Mouse (Mus musculus): ENCODE data around the gene Itgb1bp2. TPM values are rescaled to one million over a fixed set of nuclear protein-coding genes. Genes with fewer than 3 reads are reported as not detected.

Itgb1bp2 gene
- total RNA-seq (2021): 100 to 1,000 TPM; 154 to 155 TPM
- long read RNA-seq, experiment 1, transcript Itgb1bp2-201 (11 exons, 1,314 nt): major isoform, 32 of 50 reads
- long read RNA-seq, experiment 1, partial matches to known transcripts: 2 of 50 reads
- long read RNA-seq, experiment 1, other reads (novel, unspliced or antisense): 16 of 50 reads
- long read RNA-seq, experiment 2, transcript Itgb1bp2-201 (11 exons, 1,314 nt): major isoform, 24 of 36 reads
- long read RNA-seq, experiment 2, partial matches to known transcripts: 9 of 36 reads
- long read RNA-seq, experiment 2, other reads (novel, unspliced or antisense): 3 of 36 reads

DNA sequence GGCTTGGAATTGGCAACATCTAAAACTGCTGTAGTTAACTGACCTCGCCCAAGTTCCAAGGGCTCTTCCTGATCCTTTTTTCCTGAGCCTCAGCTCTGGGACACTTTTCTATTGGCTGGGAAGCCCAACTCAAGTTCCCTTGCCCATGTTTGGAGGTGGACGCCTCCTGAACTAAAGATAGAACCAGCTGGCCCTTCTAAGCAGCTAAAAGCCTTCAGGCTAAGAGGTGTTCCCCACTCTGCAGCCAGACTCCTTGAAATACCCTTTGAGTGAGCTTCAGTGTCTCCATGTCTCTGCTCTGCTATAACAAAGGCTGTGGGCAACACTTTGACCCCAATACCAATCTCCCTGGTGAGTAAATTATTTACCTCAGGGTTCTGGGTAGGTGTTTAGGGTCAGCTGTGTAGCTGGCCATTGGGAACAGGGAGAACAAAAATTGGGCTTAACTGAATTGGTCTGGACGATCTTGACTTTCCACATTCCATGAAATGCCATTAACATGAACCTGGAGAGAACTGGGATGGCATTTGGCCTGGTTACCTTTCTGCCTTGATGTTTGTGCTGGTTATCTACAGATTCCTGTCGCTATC is at the start of gene Itgb1bp2:
Gene Itgb1bp2, plus strand, starts transcription at position 203 of the 590 bp plus-strand sequence.
- peak; percentile 33 for DNase-seq (ENCODE audit: low spot score)

DNA sequence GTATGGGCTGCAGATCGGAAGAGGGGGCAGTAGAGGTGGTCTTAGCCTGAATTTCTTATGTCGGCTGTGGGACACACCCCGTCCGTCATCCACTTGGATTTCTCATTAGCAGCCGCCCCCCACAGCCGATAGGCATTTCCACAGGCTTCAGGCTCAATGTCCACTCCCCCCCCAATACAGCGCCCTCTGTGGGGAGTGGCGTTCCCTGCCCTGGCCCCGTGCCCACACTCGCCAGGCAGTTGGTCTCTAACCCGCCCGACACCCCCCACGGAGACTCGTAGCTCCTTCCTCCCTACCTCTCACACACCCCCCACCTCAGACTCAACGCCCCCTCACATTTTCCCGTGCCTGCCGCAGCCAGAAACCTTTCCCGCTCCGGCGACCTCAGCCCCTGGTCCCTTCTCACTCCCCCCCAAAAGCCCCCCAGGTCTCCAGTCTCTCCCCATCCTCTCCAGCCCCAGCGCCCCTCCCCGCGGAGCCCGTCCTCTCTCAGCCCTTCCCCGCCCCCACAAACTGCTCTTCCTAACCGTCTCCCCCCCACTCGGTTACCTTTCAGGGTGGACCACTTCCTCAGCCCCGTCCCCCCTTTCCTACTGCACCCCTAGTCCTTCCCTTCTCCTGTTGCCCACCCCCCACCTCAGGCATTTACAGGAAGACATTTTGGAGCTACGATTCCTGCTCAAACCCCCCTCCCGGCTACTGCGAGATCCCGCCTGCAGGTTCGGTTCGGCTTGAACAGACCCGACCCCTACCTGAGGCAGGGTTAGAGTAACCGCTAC is 29.8 kb upstream of the Itgb1bp2 start:
- DNase-seq (ENCODE audit: low spot score): peak; percentile 39

DNA sequence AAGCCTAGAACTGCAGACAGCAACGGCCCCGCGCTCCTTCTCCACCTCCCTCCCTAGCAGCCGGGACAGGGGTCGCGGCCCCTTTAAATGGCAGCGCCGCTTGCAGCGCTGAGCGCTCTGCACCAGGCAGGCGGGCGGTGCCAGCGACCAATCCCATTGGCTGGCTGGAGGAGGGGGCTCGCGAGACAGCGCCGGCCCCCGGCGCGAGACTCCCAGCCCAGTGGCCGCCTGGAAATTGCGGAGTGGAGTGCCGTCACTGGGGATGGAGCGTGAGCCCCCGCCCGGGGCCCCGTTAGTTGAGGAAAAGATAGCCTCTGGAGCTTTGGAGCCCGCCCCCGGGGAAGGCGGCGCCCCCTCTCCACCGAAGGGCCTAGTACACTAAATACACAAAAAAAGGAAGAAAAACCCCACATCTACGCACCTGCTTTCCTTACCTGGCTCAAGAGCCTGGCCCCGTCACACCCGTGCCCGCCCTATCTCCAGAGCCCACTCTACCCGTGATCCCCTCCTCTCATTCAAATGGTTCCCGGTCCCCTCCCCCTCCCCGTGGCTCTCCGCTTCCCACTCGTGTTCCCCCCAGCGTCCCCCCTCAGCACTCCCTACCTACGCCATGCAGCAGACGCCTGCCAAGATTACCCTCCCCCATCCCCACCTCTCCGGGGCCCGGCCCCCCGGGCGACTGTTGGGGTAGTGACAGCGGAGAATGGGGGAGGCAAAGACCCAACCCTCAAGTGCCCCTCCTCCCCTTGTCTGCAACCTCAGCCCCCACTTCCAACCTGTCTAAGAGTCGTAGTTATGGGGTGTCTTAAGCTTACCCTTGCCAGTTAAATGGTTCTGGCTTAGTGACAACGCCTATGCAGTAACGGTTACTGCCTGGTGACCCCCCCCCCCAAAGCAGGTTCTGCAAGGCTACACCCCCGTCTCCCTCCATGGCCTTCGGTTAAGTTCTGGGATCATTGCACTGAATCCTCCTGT is 28.9 kb upstream of the Itgb1bp2 start:
- DNase-seq (ENCODE audit: low spot score): peak; percentile 76

DNA sequence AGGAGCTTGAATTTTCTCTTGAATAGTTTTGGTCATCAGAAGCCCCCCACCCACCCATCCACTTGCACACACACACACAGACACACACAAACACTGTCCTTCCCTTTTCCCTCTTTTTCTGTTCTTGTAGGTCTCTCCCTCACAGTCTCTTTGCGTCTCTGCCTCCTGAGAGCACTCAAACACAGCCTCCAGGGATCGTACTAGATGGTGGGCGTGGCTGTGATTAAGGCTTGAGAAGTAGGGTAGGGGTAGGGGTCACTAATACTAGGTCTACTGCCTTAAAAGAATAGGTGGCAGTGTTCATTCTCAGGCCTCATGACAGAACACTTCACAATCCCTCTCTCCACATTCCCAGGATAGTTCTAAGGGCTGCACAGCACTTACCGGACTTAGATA is 28.2 kb upstream of the Itgb1bp2 start, which contains the start of gene Zmym3:
Gene Zmym3, minus strand, starts transcription at position 150 of the 396 bp plus-strand sequence.
- no peak for DNase-seq (ENCODE audit: low spot score)

DNA sequence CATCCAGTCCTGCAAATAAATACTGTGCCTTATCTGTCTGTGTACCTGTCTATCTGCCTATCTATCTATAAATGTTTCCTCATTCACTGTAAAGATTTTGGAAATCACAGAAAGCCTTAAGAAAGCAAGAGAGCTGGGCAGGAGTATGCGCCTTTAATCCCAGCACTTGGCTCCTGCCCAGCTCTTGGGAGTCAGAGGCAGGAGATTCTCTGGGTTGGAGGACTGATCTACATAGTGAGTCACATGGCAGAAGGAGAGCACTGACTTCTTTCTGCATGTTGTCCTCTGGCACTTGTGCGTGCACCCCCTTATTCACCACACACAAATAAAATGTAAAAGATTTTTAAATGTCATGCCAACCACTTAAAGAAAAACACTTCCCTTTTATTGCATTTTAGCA is 25.4 kb upstream of the Itgb1bp2 start:
- DNase-seq (ENCODE audit: low spot score): no peak

DNA sequence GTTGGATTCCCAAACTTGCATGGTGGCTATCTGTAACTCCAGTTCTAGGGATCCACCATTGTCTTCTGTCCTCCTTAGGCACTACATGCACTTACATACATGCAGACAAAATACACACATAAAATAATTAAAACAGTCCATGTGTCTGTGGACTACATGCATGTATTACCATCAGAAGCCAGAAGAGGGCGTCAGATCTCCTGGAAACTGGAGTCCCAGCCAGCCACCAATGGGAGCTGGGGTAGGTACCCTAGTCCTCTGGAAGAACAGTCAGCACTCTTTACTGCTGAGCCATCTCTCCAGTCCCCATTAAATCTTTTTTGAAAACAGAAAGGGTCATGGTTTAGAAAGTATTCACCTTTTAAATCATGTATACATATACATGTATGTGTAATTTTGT is 21.1 kb upstream of the Itgb1bp2 start:
- peak; percentile 28 for DNase-seq (ENCODE audit: low spot score)

DNA sequence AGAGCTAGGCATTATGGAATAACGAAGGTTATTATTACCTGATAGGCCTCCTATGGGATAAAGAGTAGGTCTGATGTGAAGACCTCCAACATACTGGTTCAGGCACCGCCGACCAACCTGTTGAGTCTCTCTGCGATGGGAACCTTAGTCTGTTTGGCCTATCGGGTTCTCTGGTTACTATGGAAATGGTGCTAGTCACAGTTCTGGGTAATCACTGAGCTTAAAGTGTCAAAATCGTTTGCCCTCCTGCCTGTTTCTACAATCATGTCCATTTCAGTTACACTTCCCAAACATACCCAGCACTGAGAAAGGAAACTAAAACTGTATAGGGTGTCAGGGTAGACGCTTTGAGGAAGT is 20.1 kb upstream of the Itgb1bp2 start:
- DNase-seq (ENCODE audit: low spot score): no peak

DNA sequence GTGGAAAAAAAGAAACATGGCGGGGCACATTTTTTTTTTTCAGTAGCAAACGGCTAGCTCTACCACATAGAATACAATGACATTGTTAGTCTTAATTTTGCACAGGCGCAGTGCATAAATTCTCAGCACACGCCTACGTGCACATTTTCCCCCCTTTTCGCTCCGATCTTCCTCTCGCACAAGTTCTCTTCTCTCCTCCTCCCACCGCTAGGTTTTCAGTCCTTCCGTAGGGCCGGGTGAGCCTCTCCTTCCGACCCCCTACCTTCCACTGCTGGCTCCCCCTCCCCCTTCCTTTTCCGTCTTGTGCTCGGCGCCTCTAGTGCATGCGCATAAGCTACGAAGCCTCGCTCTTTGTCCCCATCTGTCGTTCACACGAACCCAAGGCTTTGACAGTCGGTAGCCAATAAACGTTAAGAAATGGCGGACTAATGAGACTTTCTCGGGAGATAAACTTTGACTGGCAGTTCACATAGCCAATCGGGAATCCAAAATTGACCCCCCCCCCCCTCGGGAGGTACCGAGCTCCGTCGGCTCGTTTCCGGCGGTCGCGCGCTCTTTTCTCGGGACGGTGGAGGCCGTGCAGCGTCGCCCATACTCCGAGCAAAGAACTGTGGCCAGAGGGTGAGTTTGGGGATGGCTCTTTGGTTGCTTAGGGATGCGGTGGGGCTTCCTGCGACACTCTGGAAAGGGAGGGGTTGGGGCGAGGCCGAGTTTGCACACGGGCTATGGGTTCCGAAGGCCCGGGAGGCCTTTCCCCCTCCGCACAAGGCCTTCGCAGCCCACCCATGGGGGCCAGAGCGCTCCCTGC is 19.5 kb upstream of the Itgb1bp2 start, which contains the start of gene Nono:
Gene Nono, plus strand, starts transcription at position 177 of the 808 bp plus-strand sequence.
- DNase-seq (ENCODE audit: low spot score): peak; percentile 82

DNA sequence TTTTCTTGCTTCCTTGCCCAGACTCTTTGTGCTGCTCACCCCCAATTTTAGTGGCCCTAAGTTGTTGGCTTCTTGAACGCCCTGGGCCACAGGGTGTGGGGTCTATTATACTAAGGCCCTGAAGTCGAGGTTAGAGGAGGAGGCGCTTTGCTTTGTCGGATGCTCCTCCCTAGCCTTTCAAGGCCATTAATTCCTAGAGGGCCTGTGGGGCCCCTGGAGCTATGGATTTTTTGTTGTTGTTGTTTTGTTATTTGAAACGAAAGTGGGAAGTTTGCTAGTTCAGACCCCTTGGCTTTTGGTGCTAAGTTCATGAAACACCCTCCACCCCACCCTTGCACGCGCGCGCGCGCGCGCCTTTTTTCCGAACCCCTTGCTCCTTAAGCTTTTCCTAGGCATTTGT is 18.9 kb upstream of the Itgb1bp2 start:
- DNase-seq (ENCODE audit: low spot score): no peak

DNA sequence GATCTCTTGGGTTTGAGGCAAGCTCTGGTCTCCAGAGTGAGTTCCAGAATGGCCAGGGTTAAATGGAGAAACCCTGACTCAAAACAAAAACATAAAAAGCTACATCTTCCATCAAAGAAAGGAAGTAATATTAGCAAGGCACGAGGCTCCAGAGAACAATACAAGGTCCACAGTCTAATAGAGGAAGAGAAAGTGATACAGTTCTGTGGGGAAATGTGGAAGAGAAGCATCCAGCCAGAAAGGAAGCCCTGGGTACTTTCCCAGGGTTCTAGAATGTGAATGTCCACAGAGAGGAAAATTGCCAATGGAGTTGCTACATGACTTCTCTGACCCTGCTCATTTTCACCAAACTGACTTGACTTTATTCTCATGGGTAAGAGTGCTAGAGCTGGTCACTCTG is 2.3 kb downstream of the Itgb1bp2 start:
- DNase-seq (ENCODE audit: low spot score): no peak

DNA sequence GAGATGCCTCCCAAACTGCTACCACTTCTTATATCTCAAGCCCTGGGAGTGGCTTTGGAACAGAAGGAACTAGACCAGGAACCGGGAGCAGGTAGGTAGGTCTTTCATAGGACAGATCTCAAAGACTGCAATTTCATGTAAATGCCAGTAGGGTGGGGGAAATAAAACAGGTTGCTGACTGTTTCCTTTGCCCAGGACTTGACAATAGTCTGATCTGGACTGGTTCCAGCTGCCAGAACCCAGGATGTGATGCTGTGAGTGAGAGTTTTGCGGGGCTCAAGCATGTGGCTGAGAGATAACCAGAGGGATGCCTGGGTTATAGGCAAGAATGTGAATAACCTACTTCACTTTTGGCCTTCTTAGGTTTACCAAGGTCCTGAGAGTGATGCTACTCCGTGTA is 2.7 kb downstream of the Itgb1bp2 start:
- DNase-seq (ENCODE audit: low spot score): no peak

DNA sequence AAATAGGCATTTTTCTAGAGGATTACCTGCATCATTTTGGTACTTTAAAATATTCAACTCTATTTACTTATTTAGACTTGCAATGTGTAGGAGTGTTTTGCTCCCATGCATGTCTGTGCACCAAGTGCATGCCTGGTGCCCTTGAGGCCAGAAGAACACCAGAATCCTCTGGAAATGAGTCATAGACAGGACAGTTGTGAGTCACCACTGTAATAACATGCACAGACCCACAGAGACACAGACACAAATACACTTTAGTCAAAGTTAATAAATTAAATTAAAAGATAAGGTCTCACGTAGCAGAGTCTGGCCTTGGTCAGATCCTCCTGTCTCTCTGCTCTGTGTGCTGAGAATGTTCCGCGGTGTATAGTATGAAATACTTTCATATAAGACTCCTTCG is 23.3 kb downstream of the Itgb1bp2 start:
- DNase-seq (ENCODE audit: low spot score): no peak

DNA sequence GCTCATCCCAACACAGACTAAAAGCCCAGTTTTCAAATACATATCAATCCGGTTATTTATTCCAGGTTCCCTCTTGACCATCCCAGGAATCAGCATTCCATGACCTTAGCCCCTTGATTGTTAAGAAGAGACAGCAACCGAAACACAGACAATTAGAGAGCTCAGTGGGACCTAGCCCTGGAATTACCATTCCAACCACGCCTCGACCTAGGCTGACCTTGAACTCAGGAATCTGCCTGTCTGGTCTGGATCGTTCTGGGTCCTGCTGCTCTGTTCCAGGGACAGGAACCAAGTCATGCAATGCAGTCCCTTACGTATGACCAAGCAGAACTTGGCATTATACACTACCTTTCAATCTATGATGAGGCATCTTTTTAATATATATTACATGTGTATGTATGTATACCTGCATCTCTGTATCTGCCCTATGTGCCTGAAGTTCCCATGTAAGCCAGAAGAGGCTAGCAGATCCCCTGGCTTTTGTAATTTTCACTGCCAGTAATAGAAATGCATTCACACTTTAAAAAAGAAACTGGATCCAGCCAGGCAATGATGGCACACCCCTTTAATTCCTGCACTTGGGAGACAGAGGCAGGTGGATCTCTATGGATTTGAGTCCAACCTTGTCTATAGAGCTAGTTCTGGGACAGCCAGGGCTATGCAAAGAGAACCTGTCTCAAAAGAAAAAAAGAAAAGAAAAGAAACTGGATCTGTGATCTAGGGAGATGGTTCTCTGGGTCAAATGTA is 32.9 kb downstream of the Itgb1bp2 start:
- DNase-seq (ENCODE audit: low spot score): no peak

DNA sequence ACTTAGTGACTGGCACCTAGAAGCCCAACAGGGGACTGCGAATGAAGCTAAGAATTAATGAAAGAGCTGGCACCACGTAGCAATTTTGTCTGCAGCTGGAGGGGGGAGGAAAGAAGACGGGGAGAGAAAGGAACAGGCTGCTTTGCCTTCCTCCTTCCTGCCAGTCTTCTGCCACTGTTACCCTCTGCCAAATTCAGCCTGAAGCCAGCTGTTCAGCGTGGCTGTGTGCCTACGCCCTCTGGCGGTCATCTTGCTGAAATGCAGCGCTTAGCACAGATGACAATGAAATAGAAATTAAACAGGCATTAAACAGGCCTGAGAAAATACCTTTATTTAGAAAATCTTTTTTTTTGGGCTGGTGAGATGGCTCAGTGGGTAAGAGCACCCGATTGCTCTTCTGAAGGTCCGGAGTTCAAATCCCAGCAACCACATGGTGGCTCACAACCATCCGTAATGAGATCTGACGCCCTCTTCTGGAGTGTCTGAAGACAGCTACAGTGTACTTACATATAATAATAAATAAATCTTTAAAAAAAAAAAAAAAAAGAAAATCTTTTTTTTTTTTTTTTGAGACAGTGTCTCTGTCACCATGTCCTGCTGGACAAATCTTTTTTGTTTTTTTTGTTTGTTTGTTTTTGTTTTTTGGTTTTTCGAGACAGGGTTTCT is 37.7 kb downstream of the Itgb1bp2 start:
- DNase-seq (ENCODE audit: low spot score): peak; percentile 50

Other genes with a start within 250 kb of the Itgb1bp2 start
- 10 to 100 TPM; 27.9 to 31.1 TPM for gene Snx12, start 226.5 kb upstream of the Itgb1bp2 start, total RNA-seq (2021)
- gene Foxo4, start 194.6 kb upstream of the Itgb1bp2 start, total RNA-seq (2021): 100 to 1,000 TPM; 124 to 135 TPM
- not detected for gene Gm614, start 185.1 kb upstream of the Itgb1bp2 start, total RNA-seq (2021)
- gene Il2rg, start 180.8 kb upstream of the Itgb1bp2 start, total RNA-seq (2021): 1 to 10 TPM; 1.1 to 1.6 TPM
- gene Gm20489, start 180.1 kb upstream of the Itgb1bp2 start, total RNA-seq (2021): not detected
- 10 to 100 TPM; 15.8 to 16.1 TPM for gene Med12, start 175.1 kb upstream of the Itgb1bp2 start, total RNA-seq (2021)
- gene Nlgn3, start 149.9 kb upstream of the Itgb1bp2 start, total RNA-seq (2021): under 1 TPM; 0.07 to 0.14 TPM
- gene Gjb1, start 72.7 kb upstream of the Itgb1bp2 start, total RNA-seq (2021): under 1 TPM; 0.34 to 0.83 TPM
- gene Zmym3, start 28.2 kb upstream of the Itgb1bp2 start, total RNA-seq (2021): 10 to 100 TPM in 1 of 2 experiments, 1 to 10 TPM in 1; 8.9 to 11.8 TPM
- 10 to 100 TPM; 36.1 to 52.8 TPM for gene Nono, start 19.8 kb upstream of the Itgb1bp2 start, total RNA-seq (2021)
- gene Taf1, start 83.6 kb downstream of the Itgb1bp2 start, total RNA-seq (2021): 1 to 10 TPM; 8.4 to 9.2 TPM
- gene Ogt, start 191.0 kb downstream of the Itgb1bp2 start, total RNA-seq (2021): 10 to 100 TPM; 64.7 to 74.0 TPM